Mouse (Mus musculus) liver, embryonic 15.5 days (tissue): ENCODE results near the gene Sf3b5. TPM values are rescaled to one million over a fixed set of nuclear protein-coding genes. Genes with fewer than 3 reads are reported as not detected.

Source experiments
- ATAC-seq: fragments of 200-750 bp; cut with Nextera tagmentation; 2 replicates; pipeline ENCODE4 v1.8.0; 2017; ENCODE audit warnings: moderate number of reproducible peaks, mild to moderate bottlenecking, moderate library complexity; ENCODE audit not compliant: insufficient read depth
- H3K27ac ChIP-seq: fragments of 300-500 bp; sonication (generic); replicated peaks from 2 replicates; pipeline ENCODE4 v1.5.1; 2015; ENCODE audit warnings: mild to moderate bottlenecking, inconsistent platforms
- H3K27me3 ChIP-seq: fragments of 300-500 bp; sonication (generic); 2 replicates; pipeline ENCODE4 v1.6.1; 2015; ENCODE audit warnings: mild to moderate bottlenecking, inconsistent platforms
- H3K36me3 ChIP-seq: fragments of 300-500 bp; sonication (generic); replicated peaks from 2 replicates; pipeline ENCODE4 v1.6.1; 2015; ENCODE audit warnings: moderate library complexity, mild to moderate bottlenecking, inconsistent platforms
- H3K4me1 ChIP-seq: fragments of 300-500 bp; sonication (generic); replicated peaks from 2 replicates; pipeline ENCODE4 v1.6.1; 2015; ENCODE audit warnings: inconsistent platforms
- H3K4me2 ChIP-seq: fragments of 300-500 bp; sonication (generic); 2 replicates; pipeline ENCODE4 v1.6.1; 2015; ENCODE audit warnings: moderate library complexity, mild to moderate bottlenecking, inconsistent platforms
- H3K4me3 ChIP-seq: fragments of 300-500 bp; sonication (generic); replicated peaks from 2 replicates; pipeline ENCODE4 v1.5.1; 2015; ENCODE audit warnings: mild to moderate bottlenecking, inconsistent platforms
- H3K9ac ChIP-seq: fragments of 300-500 bp; sonication (generic); 2 replicates; pipeline ENCODE4 v1.6.1; 2015; ENCODE audit warnings: moderate library complexity, mild to moderate bottlenecking, inconsistent platforms
- H3K9me3 ChIP-seq: fragments of 300-500 bp; sonication (generic); replicated peaks from 2 replicates; pipeline ENCODE4 v1.6.1; 2016; ENCODE audit warnings: inconsistent platforms
- WGBS: fragments of 180-500 bp; shearing (Covaris S2); methylation state at CpG from one replicate; pipeline ENCODE4 v1.1.7; 2015; ENCODE audit warnings: mixed read lengths; ENCODE audit not compliant: insufficient replicate concordance; 5-methylcytosine and 5-hydroxymethylcytosine counted together
- polyA plus RNA-seq: library from polyadenylated mRNA; unstranded; fragments of >200 nt; fragmentation: Nextera tagmentation; extraction: Ambion mirVana; gene quantifications from 2 replicates; pipeline ENCODE4 v1.2.1, GENCODE M21; 2015

The Sf3b5 gene
- polyA plus RNA-seq, 1 experiment from 2014 or later, result 17.2 TPM

- Histone ChIP-seq H3K36me3 (no peaks in the 10 kb centered on the region), H3K4me2 (no peak overlapping the region), H3K27me3 (no peaks in the 10 kb centered on the region), H3K4me3 (no peak overlapping the region), H3K9me3 (no peaks in the 10 kb centered on the region), H3K4me1 (0 out of 2 replicates have a peak, but pooled peaks cover 3% of the 10 kb centered on the region), H3K9ac (no peak overlapping the region), H3K27ac (no peak overlapping the region)
- WGBS, result 67% methylated on average over 7 of the region's 7 CpGs
- no peak for ATAC-seq
These were observed 29.2 kb upstream of the Sf3b5 start for GRCm38 (mm10) chr10:12975957-12976356.

DNA sequence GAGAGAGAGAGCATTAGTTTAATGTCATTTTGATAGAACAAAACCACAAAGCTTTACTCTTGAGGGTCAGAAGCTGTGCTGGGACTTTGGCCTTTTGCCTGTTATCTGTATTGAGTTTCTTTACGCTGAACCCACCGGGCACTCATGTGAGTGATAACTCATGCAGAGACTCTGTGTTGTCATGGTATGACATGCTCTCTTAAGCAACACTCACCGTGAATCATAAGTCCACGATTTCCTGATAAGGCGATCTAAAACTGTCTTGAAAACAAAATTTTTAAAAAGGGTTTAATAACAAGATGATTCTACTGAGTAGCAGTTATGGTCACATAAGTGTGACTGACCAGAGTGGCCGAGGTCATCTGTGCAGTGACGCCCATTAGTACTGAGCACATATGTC is 28.6 kb upstream of the Sf3b5 start:
- Histone ChIP-seq H3K27ac (no peak overlapping the region), H3K36me3 (no peaks in the 10 kb centered on the region), H3K9ac (no peak overlapping the region), H3K4me1 (0 out of 2 replicates have a peak, but pooled peaks cover 3% of the 10 kb centered on the region), H3K4me3 (no peak overlapping the region), H3K4me2 (no peak overlapping the region), H3K27me3 (no peaks in the 10 kb centered on the region), H3K9me3 (no peaks in the 10 kb centered on the region)
- no peak for ATAC-seq
- 37% methylated on average over 7 of the region's 7 CpGs for WGBS

DNA sequence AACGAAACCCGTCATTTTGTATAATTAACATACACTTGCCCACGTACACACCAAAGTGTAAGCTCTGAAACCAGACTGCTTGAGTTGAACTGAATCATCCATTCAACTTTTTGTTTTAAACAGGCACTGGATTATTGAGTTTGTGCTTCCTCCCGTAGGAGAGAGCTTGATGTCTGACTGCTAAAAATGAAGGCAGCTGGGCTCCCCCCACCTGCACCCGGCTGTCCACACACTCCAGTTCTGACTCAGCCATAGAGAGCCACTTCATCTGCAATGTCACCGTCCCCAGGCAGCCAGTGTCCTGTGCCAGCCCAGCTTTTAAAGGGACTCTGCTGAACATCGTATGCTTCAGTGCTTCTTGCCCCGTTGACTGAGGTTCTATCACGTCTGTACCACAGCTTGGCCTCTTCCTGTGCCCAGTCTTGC is 27.3 kb upstream of the Sf3b5 start:
- no peak overlapping the region for H3K27ac ChIP-seq
- ATAC-seq, result no peak
- no peak overlapping the region for H3K9ac ChIP-seq
- H3K4me1 ChIP-seq, result 0 out of 2 replicates have a peak, but pooled peaks cover 3% of the 10 kb centered on the region
- no peak overlapping the region for H3K4me2 ChIP-seq
- no peaks in the 10 kb centered on the region for H3K36me3 ChIP-seq
- 60% methylated on average over 9 of the region's 9 CpGs for WGBS
- no peaks in the 10 kb centered on the region for H3K27me3 ChIP-seq
- no peak overlapping the region for H3K4me3 ChIP-seq
- no peaks in the 10 kb centered on the region for H3K9me3 ChIP-seq

DNA sequence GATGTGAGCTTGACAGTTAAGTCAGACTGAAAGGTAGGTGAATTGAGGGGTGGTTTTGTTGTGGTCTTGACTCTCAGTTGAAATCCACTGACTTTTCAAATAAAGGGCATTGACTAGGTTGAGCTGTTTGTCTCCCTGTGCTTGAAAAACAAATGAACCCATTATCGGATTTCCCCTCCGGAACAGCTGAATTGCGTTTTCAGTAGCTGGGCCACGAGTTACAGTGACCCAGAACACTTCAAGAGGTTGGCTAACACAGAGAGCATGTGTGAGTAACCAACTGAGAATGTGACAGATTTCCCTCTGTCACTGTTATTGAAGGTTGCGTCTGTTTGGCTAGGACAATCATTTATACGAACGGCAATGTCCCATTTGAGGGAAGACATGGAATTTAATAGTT is 24.1 kb upstream of the Sf3b5 start:
- Histone ChIP-seq H3K4me1 (0 out of 2 replicates have a peak, but pooled peaks cover 5% of the 10 kb centered on the region), H3K27me3 (no peaks in the 10 kb centered on the region), H3K36me3 (no peaks in the 10 kb centered on the region), H3K4me3 (no peak overlapping the region), H3K4me2 (no peak overlapping the region), H3K27ac (no peak overlapping the region), H3K9ac (no peak overlapping the region), H3K9me3 (no peaks in the 10 kb centered on the region)
- no peak for ATAC-seq
- WGBS, result 69% methylated on average over 7 of the region's 7 CpGs

GRCm38 (mm10) chr10:12983516-12983915 is 21.6 kb upstream of the Sf3b5 start:
- Histone ChIP-seq H3K27ac (no peak overlapping the region), H3K9me3 (no peaks in the 10 kb centered on the region), H3K4me2 (no peak overlapping the region), H3K36me3 (no peaks in the 10 kb centered on the region), H3K9ac (no peak overlapping the region), H3K27me3 (no peaks in the 10 kb centered on the region), H3K4me3 (no peak overlapping the region), H3K4me1 (peaks cover 14% of the 10 kb centered on the region)
- 38% methylated on average over 3 of the region's 3 CpGs for WGBS
- peak; percentile 34; the same call in 1 of the 2 replicates for ATAC-seq

- Histone ChIP-seq H3K4me2 (no peak overlapping the region), H3K36me3 (no peaks in the 10 kb centered on the region), H3K9me3 (no peaks in the 10 kb centered on the region), H3K27me3 (no peaks in the 10 kb centered on the region), H3K4me1 (peaks cover 14% of the 10 kb centered on the region), H3K9ac (no peak overlapping the region), H3K27ac (no peak overlapping the region), H3K4me3 (no peak overlapping the region)
- ATAC-seq, result no peak
- 25% methylated on average over 3 of the region's 3 CpGs for WGBS
These were observed 20.1 kb upstream of the Sf3b5 start for GRCm38 (mm10) chr10:12985028-12985427.

GRCm38 (mm10) chr10:12986485-12986884 is 18.7 kb upstream of the Sf3b5 start:
- no peak overlapping the region for H3K4me2 ChIP-seq
- H3K36me3 ChIP-seq, result no peaks in the 10 kb centered on the region
- H3K4me1 ChIP-seq, result peaks cover 11% of the 10 kb centered on the region
- peak overlapping the region; percentile 48; the same call in 1 of the 2 replicates for H3K27ac ChIP-seq
- ATAC-seq, result no peak
- no peak overlapping the region for H3K9ac ChIP-seq
- H3K27me3 ChIP-seq, result no peaks in the 10 kb centered on the region
- H3K4me3 ChIP-seq, result no peak overlapping the region
- no peaks in the 10 kb centered on the region for H3K9me3 ChIP-seq
- 36% methylated on average over 5 of the region's 5 CpGs for WGBS

DNA sequence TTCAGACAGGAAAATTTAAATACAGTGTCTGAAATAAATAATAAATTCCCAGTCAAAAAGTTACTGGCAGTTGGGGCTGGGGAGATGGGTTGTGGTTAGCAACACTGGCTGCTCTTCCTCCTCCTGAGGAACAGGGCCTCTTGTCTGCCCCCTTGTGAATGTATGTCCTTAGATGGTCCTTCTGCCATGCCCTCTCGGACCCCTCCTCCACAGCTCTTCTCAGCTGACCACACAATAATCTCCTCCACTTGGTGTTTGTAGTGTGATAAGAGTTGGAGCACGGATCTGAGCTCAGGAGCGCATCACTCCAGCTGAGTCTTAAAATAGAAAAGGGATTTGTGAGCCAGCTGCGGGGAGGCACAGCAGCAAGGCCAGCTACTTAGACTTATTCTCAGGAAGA is 18.2 kb upstream of the Sf3b5 start:
- no peak overlapping the region for H3K4me3 ChIP-seq
- H3K36me3 ChIP-seq, result no peaks in the 10 kb centered on the region
- peak overlapping the region; percentile 48 for H3K27ac ChIP-seq
- H3K4me1 ChIP-seq, result peaks cover 11% of the 10 kb centered on the region
- WGBS, result 3% methylated on average over 4 of the region's 4 CpGs
- 0 out of 2 replicates have a peak, but pooled peaks have one; percentile 40 for ATAC-seq
- no peak overlapping the region for H3K4me2 ChIP-seq
- no peaks in the 10 kb centered on the region for H3K9me3 ChIP-seq
- H3K9ac ChIP-seq, result no peak overlapping the region
- no peaks in the 10 kb centered on the region for H3K27me3 ChIP-seq

GRCm38 (mm10) chr10:12991953-12992352 is 13.2 kb upstream of the Sf3b5 start:
- WGBS, result 65% methylated on average over 5 of the region's 5 CpGs
- no peak for ATAC-seq

GRCm38 (mm10) chr10:12993411-12994039 is 11.6 kb upstream of the Sf3b5 start:
- no peaks in the 10 kb centered on the region for H3K9me3 ChIP-seq
- ATAC-seq, result no peak

More at GRCm38 (mm10) chr10:12991953-12992352, 13.2 kb upstream of the Sf3b5 start:
- no peak overlapping the region for H3K4me2 ChIP-seq
- no peak overlapping the region for H3K9ac ChIP-seq
- H3K4me1 ChIP-seq, result peaks cover 6% of the 10 kb centered on the region
- no peak overlapping the region for H3K4me3 ChIP-seq
- H3K36me3 ChIP-seq, result no peaks in the 10 kb centered on the region
- no peaks in the 10 kb centered on the region for H3K27me3 ChIP-seq
- no peaks in the 10 kb centered on the region for H3K9me3 ChIP-seq
- H3K27ac ChIP-seq, result no peak overlapping the region

GRCm38 (mm10) chr10:12996736-12997477 is 8.2 kb upstream of the Sf3b5 start:
- H3K4me3 ChIP-seq, result no peak overlapping the region
- WGBS, result 37% methylated on average over 17 of the region's 17 CpGs

More at GRCm38 (mm10) chr10:12993411-12994039, 11.6 kb upstream of the Sf3b5 start:
- Histone ChIP-seq H3K27ac (no peak overlapping the region), H3K4me1 (no peaks in the 10 kb centered on the region; the same call in 1 of the 2 replicates), H3K27me3 (no peaks in the 10 kb centered on the region), H3K4me2 (no peak overlapping the region; the same call in 1 of the 2 replicates), H3K9ac (no peak overlapping the region), H3K36me3 (no peaks in the 10 kb centered on the region), H3K4me3 (no peak overlapping the region)
- WGBS, result 60% methylated on average over 25 of the region's 25 CpGs

More at GRCm38 (mm10) chr10:12996736-12997477, 8.2 kb upstream of the Sf3b5 start:
- no peaks in the 10 kb centered on the region for H3K36me3 ChIP-seq
- H3K9me3 ChIP-seq, result no peaks in the 10 kb centered on the region
- ATAC-seq, result peak; percentile 25; the same call in 1 of the 2 replicates
- H3K9ac ChIP-seq, result no peak overlapping the region
- H3K27me3 ChIP-seq, result no peaks in the 10 kb centered on the region
- H3K4me2 ChIP-seq, result peak overlapping the region; percentile 23; the same call in 1 of the 2 replicates
- H3K4me1 ChIP-seq, result no peaks in the 10 kb centered on the region; the same call in 1 of the 2 replicates
- no peak overlapping the region for H3K27ac ChIP-seq
